Mouse (Mus musculus) liver, postnatal 0 days (tissue): ENCODE data around the gene Supt5. TPM values are rescaled to one million over a fixed set of nuclear protein-coding genes. Genes with fewer than 3 reads are reported as not detected.
A peak's percentile ranks its signal among the peaks of the same experiment; 100 is the strongest.

Experiments
- ATAC-seq: fragments of 200-750 bp; cut with Nextera tagmentation; 2 replicates; pipeline ENCODE4 v1.8.0; 2017; ENCODE audit warnings: mild to moderate bottlenecking, moderate library complexity
- DNase-seq: peaks from one replicate; pipeline ENCODE4 v3.0.0-alpha.2; 2016
- H3K27ac ChIP-seq: fragments of 300-500 bp; sonication (generic); 2 replicates; pipeline ENCODE4 v1.5.1; 2014; ENCODE audit warnings: antibody characterized with exemption, moderate library complexity, mild to moderate bottlenecking, low read depth
- H3K27me3 ChIP-seq: fragments of 300-500 bp; sonication (generic); 2 replicates; pipeline ENCODE4 v1.6.1; 2014; ENCODE audit warnings: low read length, control low read depth, mixed read lengths; ENCODE audit not compliant: insufficient read depth
- H3K36me3 ChIP-seq: fragments of 300-500 bp; sonication (generic); replicated peaks from 2 replicates; pipeline ENCODE4 v1.6.1; 2014; ENCODE audit warnings: mild to moderate bottlenecking, control low read depth, low read length, moderate library complexity, mixed read lengths; ENCODE audit not compliant: insufficient read depth
- H3K4me1 ChIP-seq: fragments of 300-500 bp; sonication (generic); 2 replicates; pipeline ENCODE4 v1.6.1; 2014; ENCODE audit warnings: antibody characterized with exemption, mild to moderate bottlenecking, control low read depth; ENCODE audit not compliant: insufficient read depth
- H3K4me2 ChIP-seq: fragments of 300-500 bp; sonication (generic); 2 replicates; pipeline ENCODE4 v1.6.1; 2014; ENCODE audit warnings: low read depth, mild to moderate bottlenecking, low read length, moderate library complexity, mixed read lengths
- H3K4me3 ChIP-seq: fragments of 300-500 bp; sonication (generic); 2 replicates; pipeline ENCODE4 v1.5.1; 2014; ENCODE audit warnings: low read depth, low read length
- H3K9ac ChIP-seq: fragments of 300-500 bp; sonication (generic); replicated peaks from 2 replicates; pipeline ENCODE4 v1.6.1; 2014; ENCODE audit warnings: mild to moderate bottlenecking, moderate library complexity
- H3K9me3 ChIP-seq: fragments of 300-500 bp; sonication (generic); 2 replicates; pipeline ENCODE4 v1.6.1; 2016; ENCODE audit warnings: mild to moderate bottlenecking, control low read depth, low read length, mixed read lengths
- CTCF ChIP-seq: sonication (generic); IDR thresholded peaks from 2 replicates; pipeline ENCODE4 v1.5.1; 2016; ENCODE audit warnings: antibody characterized with exemption, low read depth
- EP300 ChIP-seq: IDR thresholded peaks from 2 replicates; pipeline ENCODE4 v1.6.1; 2016; ENCODE audit warnings: antibody characterized with exemption, low read depth, mild to moderate bottlenecking
- WGBS: fragments of 180-500 bp; shearing (Covaris S2); extraction: QIAGEN DNeasy Blood & Tissue Kit; methylation state at CpG from one replicate; pipeline ENCODE4 v1.1.7; 2014; ENCODE audit not compliant: insufficient replicate concordance; 5-methylcytosine and 5-hydroxymethylcytosine counted together
- polyA plus RNA-seq: library from polyadenylated mRNA; unstranded; fragments of >200 nt; fragmentation: Nextera tagmentation; extraction: Ambion mirVana; gene quantifications from 2 replicates; pipeline ENCODE4 v1.2.1, GENCODE M21; 2015

Supt5 gene
- polyA plus RNA-seq, 1 experiment from 2014 or later = 21.0 TPM

DNA sequence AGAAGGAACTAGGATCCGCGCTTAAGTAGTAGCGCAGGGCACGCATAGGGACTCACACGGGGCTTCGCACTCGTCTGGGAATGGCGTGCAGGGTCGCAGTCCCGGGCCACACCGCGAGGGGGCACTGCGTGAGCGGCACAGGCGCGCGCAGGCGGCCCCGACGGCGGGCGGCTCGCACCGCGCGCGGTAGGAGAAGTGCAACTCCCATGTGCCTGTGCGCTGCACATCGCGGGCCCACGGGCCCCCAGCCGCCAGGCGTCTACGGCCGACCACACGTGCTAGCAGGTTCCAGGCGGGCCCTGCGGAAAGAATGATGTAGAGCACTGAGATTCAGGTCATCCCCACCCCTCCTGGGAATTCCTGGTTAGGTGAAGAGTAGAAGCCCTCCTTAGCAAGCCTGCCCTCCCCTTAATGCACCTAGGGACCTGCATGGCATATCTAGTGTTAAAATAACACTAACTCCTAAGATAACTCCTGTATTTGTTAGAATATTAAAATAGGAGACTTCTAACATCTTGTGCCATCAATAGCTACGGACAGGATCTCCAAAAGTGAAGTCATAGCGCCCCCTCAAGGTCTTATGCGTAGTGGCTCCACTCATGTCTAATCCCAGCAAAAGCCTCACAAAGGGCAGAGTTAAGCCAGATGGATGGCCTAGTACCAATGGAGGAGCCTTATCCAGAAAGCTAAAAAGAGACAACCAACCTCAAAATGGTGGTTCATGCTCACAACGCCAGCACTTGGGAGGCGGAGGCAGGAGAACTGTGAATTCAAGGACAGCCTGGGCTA lies 39.5 kb downstream of the Supt5 start:
- no peak for TF ChIP-seq EP300
- TF ChIP-seq CTCF = peak; percentile 69
- H3K9ac ChIP-seq = no peak overlapping the region
- ATAC-seq (peak; percentile 63; the same call in 1 of the 2 replicates), DNase-seq (peak; percentile 40)
- H3K27me3 ChIP-seq = peaks cover 73% of the 10 kb centered on the region
- WGBS = 24% methylated on average over 41 of the region's 43 CpGs
- no peak overlapping the region for H3K27ac ChIP-seq
- H3K4me3 ChIP-seq = no peak overlapping the region
- H3K4me2 ChIP-seq = no peak overlapping the region
- H3K36me3 ChIP-seq = no peaks in the 10 kb centered on the region
- H3K4me1 ChIP-seq = peaks cover 8% of the 10 kb centered on the region
- no peaks in the 10 kb centered on the region for H3K9me3 ChIP-seq

DNA sequence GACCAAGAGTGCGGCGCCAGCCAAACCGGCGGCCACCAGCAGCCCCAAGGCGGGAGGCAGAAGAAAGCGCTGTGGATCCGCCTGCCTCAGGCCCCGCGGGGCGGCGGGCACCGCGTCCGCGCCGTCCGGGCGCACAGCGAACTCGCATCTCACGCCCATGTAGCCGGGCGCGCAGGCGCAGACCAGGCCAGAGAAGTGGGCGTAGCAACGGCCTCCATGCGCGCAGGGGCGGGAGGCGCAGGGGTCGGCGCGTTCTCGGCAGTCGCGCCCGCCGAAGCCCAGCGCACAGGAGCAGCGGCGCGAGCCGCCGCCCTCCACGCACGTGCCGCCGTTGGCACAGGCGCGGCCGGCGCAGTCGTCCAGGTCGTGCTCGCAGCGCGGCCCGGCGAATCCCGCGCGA lies 44.1 kb downstream of the Supt5 start:
- no peaks in the 10 kb centered on the region for H3K36me3 ChIP-seq
- ATAC-seq = peak; percentile 33
- no peak overlapping the region for H3K9ac ChIP-seq
- peak overlapping the region; percentile 43 for H3K4me3 ChIP-seq
- no peaks in the 10 kb centered on the region for H3K9me3 ChIP-seq
- H3K4me1 ChIP-seq = peaks cover 11% of the 10 kb centered on the region
- TF ChIP-seq CTCF = no peak
- no peak for TF ChIP-seq EP300
- H3K27ac ChIP-seq = no peak overlapping the region
- H3K4me2 ChIP-seq = peak overlapping the region; percentile 70
- WGBS = 4% methylated on average over 45 of the region's 63 CpGs
- DNase-seq = peak; percentile 59
- H3K27me3 ChIP-seq = peaks cover 84% of the 10 kb centered on the region

DNA sequence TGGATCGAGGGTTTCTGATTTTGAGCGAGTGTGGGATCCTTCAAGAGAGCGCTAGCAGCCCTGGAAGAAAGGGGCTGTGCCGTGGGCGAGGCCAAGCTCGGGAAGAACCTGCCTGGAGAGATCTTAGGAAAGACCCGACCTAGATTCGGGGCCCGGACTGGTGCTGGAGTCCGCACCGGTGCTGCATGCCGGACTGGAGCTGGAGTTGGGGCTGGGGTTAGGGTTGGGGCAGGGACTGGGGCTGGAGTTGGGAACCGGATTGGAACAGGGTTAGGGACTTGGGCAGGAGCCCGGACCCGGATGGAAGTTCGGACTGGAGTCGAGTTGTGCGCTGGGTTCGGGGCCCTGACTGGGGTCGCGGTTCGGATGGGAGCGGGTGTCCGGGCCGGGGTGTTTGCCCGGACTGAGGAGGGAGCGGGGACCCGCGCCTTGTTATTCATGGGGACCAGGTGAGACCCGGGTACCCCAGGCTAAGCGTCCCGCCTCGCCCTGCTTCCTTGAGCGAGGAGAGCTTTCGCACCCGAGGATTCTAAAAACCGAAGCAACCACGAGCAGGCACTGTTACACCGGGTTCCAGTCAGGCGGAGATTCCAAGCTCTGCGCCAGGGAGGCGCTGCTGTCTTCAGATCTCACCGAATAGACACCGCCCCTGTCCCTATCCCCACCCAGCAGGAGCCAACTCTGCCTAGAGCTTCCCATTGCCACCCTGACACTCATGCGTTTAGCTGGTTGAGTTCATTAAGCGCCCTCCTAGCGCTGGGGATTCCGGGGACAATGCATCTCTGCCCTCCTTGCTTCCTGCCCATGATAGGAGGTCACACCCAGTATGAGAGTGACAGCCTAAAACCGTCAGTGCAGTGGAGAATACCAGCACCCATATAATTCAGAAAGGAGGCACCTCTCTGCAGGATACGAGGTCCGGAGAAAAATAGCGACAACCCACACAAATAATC lies 47.6 kb downstream of the Supt5 start, which contains the start of gene Selenov:
Gene Selenov, minus strand, starts transcription at position 549 of the 953 bp plus-strand sequence.
- Histone ChIP-seq H3K27ac (no peak within 1 kb of the TSS), H3K4me3 (peak within 1 kb of the TSS; percentile 15; the same call in 1 of the 2 replicates), H3K27me3 (peaks cover 74% of the 10 kb centered on the region), H3K9me3 (no peaks in the 10 kb centered on the region), H3K4me2 (peak within 1 kb of the TSS; percentile 48), H3K36me3 (no peaks in the 10 kb centered on the region), H3K9ac (no peak within 1 kb of the TSS), H3K4me1 (peaks cover 11% of the 10 kb centered on the region)
- TF ChIP-seq EP300 = no peak
- TF ChIP-seq CTCF = peak; percentile 13; the same call in 1 of the 2 replicates
- no peak for ATAC-seq
- no peak for DNase-seq
- 3% methylated on average over 49 of the region's 52 CpGs for WGBS

DNA sequence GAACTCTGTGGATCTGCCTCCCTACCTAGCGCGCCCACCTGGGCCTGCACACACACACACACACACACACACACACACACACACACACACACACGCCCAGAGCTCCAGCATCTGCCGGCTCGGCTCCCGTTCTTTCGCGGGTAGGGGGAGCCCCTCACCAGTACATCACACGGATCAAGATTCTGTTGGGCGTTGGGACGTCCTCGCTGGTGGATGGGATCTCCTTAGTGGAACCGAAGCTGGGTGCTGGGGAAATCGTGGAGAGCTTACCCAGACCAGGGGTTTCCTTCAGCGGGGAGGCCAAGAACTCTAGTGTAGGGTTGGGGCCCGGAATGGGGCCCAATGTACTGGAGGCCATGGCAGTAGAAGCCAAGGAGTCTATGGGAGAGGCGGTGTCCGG lies 48.4 kb downstream of the Supt5 start:
- WGBS = 2% methylated on average over 17 of the region's 18 CpGs
- Histone ChIP-seq H3K9ac (no peak overlapping the region), H3K27me3 (peaks cover 67% of the 10 kb centered on the region), H3K27ac (no peak overlapping the region), H3K9me3 (no peaks in the 10 kb centered on the region), H3K36me3 (no peaks in the 10 kb centered on the region), H3K4me3 (no peak overlapping the region), H3K4me1 (peaks cover 11% of the 10 kb centered on the region), H3K4me2 (peak overlapping the region; percentile 11; the same call in 1 of the 2 replicates)
- no peak for TF ChIP-seq EP300
- DNase-seq (no peak), ATAC-seq (no peak)

DNA sequence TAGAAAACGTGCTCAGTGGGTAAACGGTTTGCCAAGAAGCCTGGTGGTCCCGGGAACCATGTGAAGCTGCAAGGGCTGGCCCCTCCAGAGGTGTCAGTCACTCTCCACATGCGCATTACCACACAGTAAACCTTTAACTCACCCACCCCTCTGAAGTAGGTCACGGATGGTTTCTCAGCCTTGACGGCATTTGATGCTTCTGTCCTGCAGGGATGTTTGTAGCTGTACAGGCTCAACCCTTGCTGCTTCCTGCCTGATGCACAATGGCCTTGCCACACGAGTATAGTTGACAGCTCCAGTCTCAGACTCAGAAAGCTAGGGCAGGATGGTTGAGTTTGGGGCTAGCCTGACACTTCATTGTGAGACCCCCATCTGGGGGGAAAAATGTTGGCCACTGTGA lies 57.9 kb downstream of the Supt5 start:
- Histone ChIP-seq H3K4me3 (no peak overlapping the region), H3K27me3 (no peaks in the 10 kb centered on the region), H3K27ac (no peak overlapping the region), H3K9ac (no peak overlapping the region), H3K9me3 (no peaks in the 10 kb centered on the region), H3K4me2 (no peak overlapping the region), H3K4me1 (peaks cover 6% of the 10 kb centered on the region), H3K36me3 (no peaks in the 10 kb centered on the region)
- TF ChIP-seq CTCF = no peak
- TF ChIP-seq EP300 = no peak
- 62% methylated on average over 7 of the region's 7 CpGs for WGBS
- DNase-seq = no peak
- ATAC-seq = no peak

DNA sequence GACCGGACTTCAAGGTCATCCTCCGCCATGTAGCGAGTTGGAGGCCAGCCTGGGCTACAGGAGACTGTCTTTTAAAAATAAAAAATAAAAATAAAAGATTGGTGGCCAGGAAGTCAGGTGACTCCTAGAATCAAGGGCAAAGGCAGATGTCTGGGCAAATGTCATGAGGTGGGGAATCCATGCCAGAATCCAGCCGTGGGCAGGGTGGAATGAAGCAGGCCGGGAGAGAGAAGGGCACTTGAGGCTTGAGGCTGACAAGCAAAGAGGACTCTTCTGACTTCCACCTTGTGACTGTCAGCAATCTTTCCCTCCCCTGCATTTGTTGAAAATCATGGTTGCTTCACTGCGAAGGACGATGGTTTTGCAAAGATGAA lies 60.3 kb downstream of the Supt5 start:
- peak overlapping the region; percentile 73; the same call in 1 of the 2 replicates for H3K27ac ChIP-seq
- DNase-seq (no peak), ATAC-seq (no peak)
- TF ChIP-seq EP300 = no peak
- no peak for TF ChIP-seq CTCF
- peak overlapping the region; percentile 93 for H3K4me2 ChIP-seq
- H3K27me3 ChIP-seq = no peaks in the 10 kb centered on the region
- no peaks in the 10 kb centered on the region for H3K9me3 ChIP-seq
- no peaks in the 10 kb centered on the region for H3K36me3 ChIP-seq
- WGBS = 87% methylated on average over 7 of the region's 7 CpGs
- H3K4me1 ChIP-seq = peaks cover 6% of the 10 kb centered on the region
- H3K4me3 ChIP-seq = peak overlapping the region; percentile 67
- peak overlapping the region; percentile 81 for H3K9ac ChIP-seq
